In genomic region chr16:3923515-3923914, GRCm38 (mm10) we compare ENCODE assay signal across 23 mouse cellular contexts. TPM values are rescaled to one million over a fixed set of nuclear protein-coding genes. Genes with fewer than 3 reads are reported as not detected.
DNase-seq lines count a peak whose midpoint lies in the region; ATAC-seq and TF ChIP-seq lines count a peak whose summit lies in the region.
"Had no signal": no experiment of that assay in that cellular context is flagged by ENCODE, and none has a peak within 500 bp of the region (broad histone marks: within the 10 kb centered on the region; RNA-seq: fewer than 3 reads in every experiment).

No protein-coding gene starts in this region.

- H3K9ac ChIP-seq in lung, embryonic 14.5 days: no peak overlapping the region
- no peak overlapping the region for H3K9ac ChIP-seq in embryonic facial prominence, embryonic 13.5 days
- no peak overlapping the region for H3K9ac ChIP-seq in limb, embryonic 13.5 days
- H3K9ac ChIP-seq: forebrain, embryonic 12.5 days; hindbrain, embryonic 15.5 days; intestine, embryonic 15.5 days; kidney, embryonic 15.5 days; midbrain, embryonic 13.5 days; neural tube, embryonic 12.5 days had no signal

- H3K36me3 ChIP-seq in lung, embryonic 14.5 days (ENCODE audit: insufficient read depth): peaks cover 48% of the 10 kb centered on the region
- peaks cover 74% of the 10 kb centered on the region for H3K36me3 ChIP-seq in embryonic facial prominence, embryonic 13.5 days
- H3K36me3 ChIP-seq in limb, embryonic 13.5 days: peaks cover 82% of the 10 kb centered on the region

- H3K4me2 ChIP-seq in lung, embryonic 14.5 days: no peak overlapping the region
- no peak overlapping the region for H3K4me2 ChIP-seq in embryonic facial prominence, embryonic 13.5 days
- H3K4me2 ChIP-seq in limb, embryonic 13.5 days (replicated peaks): no peak overlapping the region
- H3K4me2 ChIP-seq: forebrain, embryonic 12.5 days; hindbrain, embryonic 15.5 days; intestine, embryonic 15.5 days; kidney, embryonic 15.5 days; midbrain, embryonic 13.5 days; neural tube, embryonic 12.5 days had no signal

- H3K27me3 ChIP-seq in lung, embryonic 14.5 days (ENCODE audit: insufficient read depth, low read length): no peaks in the 10 kb centered on the region
- no peaks in the 10 kb centered on the region for H3K27me3 ChIP-seq in embryonic facial prominence, embryonic 13.5 days
- H3K27me3 ChIP-seq in limb, embryonic 13.5 days: no peaks in the 10 kb centered on the region
- H3K27me3 ChIP-seq: forebrain, embryonic 12.5 days; hindbrain, embryonic 15.5 days; intestine, embryonic 15.5 days; kidney, embryonic 15.5 days; midbrain, embryonic 13.5 days; neural tube, embryonic 12.5 days had no signal

- no peak for TF ChIP-seq CTCF in lung, embryonic 14.5 days (IDR thresholded peaks at IDR 0.05; ENCODE audit: low read depth)

- WGBS in lung, embryonic 14.5 days: 74% methylated on average over 3 of the region's 3 CpGs
- WGBS in embryonic facial prominence, embryonic 13.5 days: 55% methylated on average over 3 of the region's 3 CpGs
- WGBS in limb, embryonic 13.5 days: 80% methylated on average over 3 of the region's 3 CpGs

- H3K9me3 ChIP-seq in lung, embryonic 14.5 days (ENCODE audit: low read depth, low read length): no peaks in the 10 kb centered on the region
- H3K9me3 ChIP-seq in embryonic facial prominence, embryonic 13.5 days: 0 out of 2 replicates have a peak, but pooled peaks cover 4% of the 10 kb centered on the region
- H3K9me3 ChIP-seq in limb, embryonic 13.5 days: no peaks in the 10 kb centered on the region
- H3K9me3 ChIP-seq: forebrain, embryonic 12.5 days; hindbrain, embryonic 15.5 days; intestine, embryonic 15.5 days; kidney, embryonic 15.5 days; midbrain, embryonic 13.5 days; neural tube, embryonic 12.5 days had no signal

- DNase-seq in lung, embryonic 14.5 days: no peak
- no peak for DNase-seq in lung, postnatal 14 days
- DNase-seq in layer of hippocampus, adult 9-11 months: no peak
- DNase-seq in ovary, postnatal 14 days (ENCODE audit: low spot score): no peak
- DNase-seq: adrenal gland, adult 2 months; B cell, adult 2 months; cerebellum, adult 9-10 months; gastrocnemius, postnatal 25 days; heart, adult 2 months; heart, postnatal 36 days; kidney, postnatal 4 days; lung, adult 2 months; right cerebral cortex, adult 18-20 months had no signal

- H3K4me3 ChIP-seq in lung, embryonic 14.5 days (ENCODE audit: low read depth, low read length): no peak overlapping the region
- H3K4me3 ChIP-seq in embryonic facial prominence, embryonic 13.5 days: no peak overlapping the region
- no peak overlapping the region for H3K4me3 ChIP-seq in limb, embryonic 13.5 days
- H3K4me3 ChIP-seq: forebrain, embryonic 12.5 days; heart, adult 2 months; hindbrain, embryonic 15.5 days; intestine, embryonic 15.5 days; kidney, embryonic 15.5 days; midbrain, embryonic 13.5 days; neural tube, embryonic 12.5 days had no signal

- no peak for ATAC-seq in lung, embryonic 14.5 days (ENCODE audit: insufficient read depth)
- no peak for ATAC-seq in embryonic facial prominence, embryonic 13.5 days (ENCODE audit: insufficient number of reproducible peaks, insufficient read depth, low FRiP score, low TSS enrichment, low read depth)
- no peak for ATAC-seq in limb, embryonic 13.5 days (ENCODE audit: low FRiP score, low read depth)
- no peak for ATAC-seq in activated CD4-positive, CD25-positive, alpha-beta regulatory T cell, adult 4 months
- ATAC-seq: intestine, embryonic 15.5 days; midbrain, embryonic 13.5 days had no signal

- H3K4me1 ChIP-seq in lung, embryonic 14.5 days (ENCODE audit: insufficient read depth): no peaks in the 10 kb centered on the region
- H3K4me1 ChIP-seq in embryonic facial prominence, embryonic 13.5 days: peaks cover 17% of the 10 kb centered on the region
- H3K4me1 ChIP-seq in limb, embryonic 13.5 days: 0 out of 2 replicates have a peak, but pooled peaks cover 6% of the 10 kb centered on the region
- H3K4me1 ChIP-seq: forebrain, embryonic 12.5 days; hindbrain, embryonic 15.5 days; intestine, embryonic 15.5 days; kidney, embryonic 15.5 days; midbrain, embryonic 13.5 days; neural tube, embryonic 12.5 days had no signal

- 0 out of 2 replicates have a peak overlapping the region, but pooled peaks have one; percentile 22 for H3K27ac ChIP-seq in lung, embryonic 14.5 days (ENCODE audit: low read depth)
- peak overlapping the region; percentile 92 for H3K27ac ChIP-seq in embryonic facial prominence, embryonic 13.5 days
- peak overlapping the region; percentile 80 for H3K27ac ChIP-seq in limb, embryonic 13.5 days
- H3K27ac ChIP-seq: forebrain, embryonic 12.5 days; heart, adult 2 months; hindbrain, embryonic 15.5 days; intestine, embryonic 15.5 days; kidney, embryonic 15.5 days; midbrain, embryonic 13.5 days; neural tube, embryonic 12.5 days; stomach, postnatal 0 days had no signal

RNA-seq across cellular contexts. Expression of gene Cluap1, which starts 14.9 kb away (rescaled TPM):
- polyA plus RNA-seq in lung, embryonic 14.5 days (2014; fragmentation: Nextera tagmentation; extraction: Ambion mirVana): 21.1 and 23.1 TPM in 2 replicates
- polyA plus RNA-seq in embryonic facial prominence, embryonic 13.5 days (2015; fragmentation: Nextera tagmentation; extraction: Ambion mirVana): 39.7 and 41.9 TPM in 2 replicates
- 31.1 and 31.3 TPM in 2 replicates for polyA plus RNA-seq in limb, embryonic 13.5 days (2015; fragmentation: Nextera tagmentation; extraction: Ambion mirVana)
- 10 to 100 TPM; 35.1 to 43.5 TPM for polyA plus RNA-seq in activated CD4-positive, CD25-positive, alpha-beta regulatory T cell, adult 4 months (2017; shearing (Covaris generic))

RNA-seq across cellular contexts. Expression of gene 1700037C18Rik, which starts 15.0 kb away (rescaled TPM):
- polyA plus RNA-seq in lung, embryonic 14.5 days (2014; fragmentation: Nextera tagmentation; extraction: Ambion mirVana): 5.8 and 7.2 TPM in 2 replicates
- 6.0 and 8.3 TPM in 2 replicates for polyA plus RNA-seq in embryonic facial prominence, embryonic 13.5 days (2015; fragmentation: Nextera tagmentation; extraction: Ambion mirVana)
- 6.9 and 8.1 TPM in 2 replicates for polyA plus RNA-seq in limb, embryonic 13.5 days (2015; fragmentation: Nextera tagmentation; extraction: Ambion mirVana)
- polyA plus RNA-seq in activated CD4-positive, CD25-positive, alpha-beta regulatory T cell, adult 4 months (2017; shearing (Covaris generic)): 1 to 10 TPM; 6.1 to 9.6 TPM

RNA-seq across cellular contexts. Expression of gene Gm20695, which starts 39.1 kb away (rescaled TPM):
- 2.3 and 2.4 TPM in 2 replicates for polyA plus RNA-seq in lung, embryonic 14.5 days (2014; fragmentation: Nextera tagmentation; extraction: Ambion mirVana)
- 2.1 TPM in 1 of 2 replicates, not detected in the other for polyA plus RNA-seq in embryonic facial prominence, embryonic 13.5 days (2015; fragmentation: Nextera tagmentation; extraction: Ambion mirVana)
- polyA plus RNA-seq in limb, embryonic 13.5 days (2015; fragmentation: Nextera tagmentation; extraction: Ambion mirVana): 4.3 and 6.2 TPM in 2 replicates
- under 1 TPM in 1 of 2 experiments, not detected in 1; 0.86 TPM for polyA plus RNA-seq in activated CD4-positive, CD25-positive, alpha-beta regulatory T cell, adult 4 months (2017; shearing (Covaris generic))
- polyA plus RNA-seq: adrenal gland, adult 2 months; heart, adult 2 months had no signal

RNA-seq across cellular contexts. Expression of gene Zfp597, which starts 39.2 kb away (rescaled TPM):
- polyA plus RNA-seq in lung, embryonic 14.5 days (2014; fragmentation: Nextera tagmentation; extraction: Ambion mirVana): 6.2 and 6.5 TPM in 2 replicates
- polyA plus RNA-seq in embryonic facial prominence, embryonic 13.5 days (2015; fragmentation: Nextera tagmentation; extraction: Ambion mirVana): 5.7 and 6.0 TPM in 2 replicates
- 6.1 and 6.4 TPM in 2 replicates for polyA plus RNA-seq in limb, embryonic 13.5 days (2015; fragmentation: Nextera tagmentation; extraction: Ambion mirVana)
- 10 to 100 TPM; 10.1 to 13.0 TPM for polyA plus RNA-seq in activated CD4-positive, CD25-positive, alpha-beta regulatory T cell, adult 4 months (2017; shearing (Covaris generic))

RNA-seq across cellular contexts. Expression of gene Naa60, which starts 51.3 kb away (rescaled TPM):
- 59.0 and 59.1 TPM in 2 replicates for polyA plus RNA-seq in lung, embryonic 14.5 days (2014; fragmentation: Nextera tagmentation; extraction: Ambion mirVana)
- polyA plus RNA-seq in embryonic facial prominence, embryonic 13.5 days (2015; fragmentation: Nextera tagmentation; extraction: Ambion mirVana): 55.4 and 57.6 TPM in 2 replicates
- polyA plus RNA-seq in limb, embryonic 13.5 days (2015; fragmentation: Nextera tagmentation; extraction: Ambion mirVana): 55.8 and 59.1 TPM in 2 replicates
- polyA plus RNA-seq in activated CD4-positive, CD25-positive, alpha-beta regulatory T cell, adult 4 months (2017; shearing (Covaris generic)): 100 to 1,000 TPM; 112 to 123 TPM

Comparison
In these comparisons a context has a peak if more than half of its experiments do, and no peak if none do; other contexts are left out.
1. H3K27ac ChIP-seq: peak in every context shown above with its lines; median percentile 92 in embryonic facial prominence, embryonic 13.5 days; 80 in limb, embryonic 13.5 days; 22 in lung, embryonic 14.5 days.